Mouse (Mus musculus) lung, postnatal 0 days (tissue): ENCODE data around the gene Snrpa.

ENCODE experiments used
- CTCF ChIP-seq: IDR thresholded peaks from 2 replicates; pipeline ENCODE4 v1.5.1; 2016; ENCODE audit warnings: antibody characterized with exemption, mild to moderate bottlenecking
- EP300 ChIP-seq: IDR thresholded peaks from 2 replicates; pipeline ENCODE4 v1.6.1; 2016; ENCODE audit warnings: antibody characterized with exemption, mild to moderate bottlenecking, control low read depth

DNA sequence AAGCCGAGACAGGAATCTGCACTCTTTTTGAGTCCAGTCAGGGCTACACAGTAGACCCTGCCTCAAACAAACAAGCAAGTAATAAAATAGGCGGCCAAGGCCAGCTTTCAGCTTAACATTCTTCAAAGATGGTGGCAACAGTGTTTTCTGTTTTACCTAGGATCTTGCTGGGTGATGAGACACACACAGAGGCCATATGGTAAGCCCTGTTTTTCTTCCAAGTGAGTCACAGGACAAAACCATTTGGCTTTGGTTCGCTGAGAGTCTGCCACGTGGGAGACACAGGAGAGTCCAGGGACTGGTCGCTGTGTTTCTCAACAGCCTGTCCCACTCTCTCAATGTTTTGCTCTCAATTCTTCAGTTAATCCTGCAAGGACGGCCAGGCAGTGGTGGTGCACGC is 22.5 kb upstream of the Snrpa start:
- TF ChIP-seq CTCF = no peak
- no peak for TF ChIP-seq EP300
